Mouse (Mus musculus): ENCODE measurements around the gene Tgfb1. TPM values are rescaled to one million over a fixed set of nuclear protein-coding genes. Genes with fewer than 3 reads are reported as not detected.

Gene Tgfb1
- total RNA-seq, 2 experiments from 2014 or later, result 34.3 to 261 TPM

- peak; percentile 21 for ATAC-seq (replicated peaks; ENCODE audit: poor library complexity, severe bottlenecking)
Measured at GRCm38 (mm10) chr7:25674297-25674696, 12.5 kb upstream of the Tgfb1 start.

GRCm38 (mm10) chr7:25674719-25675300 lies 12.0 kb upstream of the Tgfb1 start, which contains the start of gene Tmem91:
TSS of gene Tmem91 (minus strand) at chr7:25675166.
- ATAC-seq (replicated peaks; ENCODE audit: poor library complexity, severe bottlenecking), result peak; percentile 22

- ATAC-seq (replicated peaks; ENCODE audit: poor library complexity, severe bottlenecking), result no peak
Measured at GRCm38 (mm10) chr7:25675405-25675804, 11.4 kb upstream of the Tgfb1 start.

DNA sequence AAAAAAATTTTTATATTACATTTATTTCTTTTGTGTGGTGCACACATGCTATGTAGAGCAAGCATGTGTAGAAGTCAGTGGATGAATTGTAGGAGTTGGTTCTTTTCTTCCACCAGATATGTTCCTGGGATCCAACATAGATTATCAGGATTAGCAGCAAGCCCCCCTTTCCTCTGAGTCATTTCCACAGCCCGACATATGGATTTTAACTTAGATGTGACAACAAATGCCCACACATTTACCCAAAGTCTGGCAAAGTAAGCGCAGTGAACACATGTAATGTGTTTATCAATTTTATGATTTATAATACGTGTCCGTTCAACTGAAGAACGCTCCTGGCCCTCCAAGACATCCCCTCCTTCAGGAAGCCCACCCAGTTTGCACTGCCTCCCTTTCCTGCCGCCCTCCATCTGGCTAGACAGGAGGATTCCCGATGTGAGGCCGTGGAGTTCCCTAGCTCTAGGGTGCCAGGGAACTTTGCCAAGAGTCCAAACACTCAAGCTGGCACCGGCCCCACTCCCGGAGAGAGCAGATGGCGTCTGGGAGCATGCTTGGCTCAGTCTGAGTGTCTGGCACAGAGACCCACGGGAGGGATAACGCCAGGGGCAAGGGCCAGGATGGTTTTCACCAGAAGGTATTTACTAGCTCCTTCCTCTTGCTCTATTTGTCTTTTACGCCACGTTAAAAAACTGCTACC lies 10.6 kb upstream of the Tgfb1 start:
- no peak for ATAC-seq (replicated peaks; ENCODE audit: poor library complexity, severe bottlenecking)

DNA sequence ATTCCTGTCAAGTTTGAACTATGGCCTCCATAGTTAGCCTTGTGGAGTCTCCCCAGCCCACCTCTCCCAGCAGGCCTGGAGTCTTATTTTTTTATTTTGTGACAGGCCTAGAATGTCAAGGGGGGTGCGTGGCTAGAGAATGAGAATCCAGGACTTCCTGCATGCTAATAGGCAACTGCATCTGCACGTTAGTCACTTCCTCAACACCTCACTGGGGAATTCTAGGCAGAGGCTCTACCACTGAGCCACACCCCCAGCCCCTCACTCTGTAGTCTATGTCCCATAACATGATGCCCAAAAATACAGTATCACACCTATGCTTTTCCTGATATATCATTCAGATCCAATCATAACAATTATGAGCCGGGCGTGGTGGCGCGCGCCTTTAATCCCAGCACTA lies 9.8 kb upstream of the Tgfb1 start:
- no peak for ATAC-seq (replicated peaks; ENCODE audit: poor library complexity, severe bottlenecking)

- peak; percentile 31 for ATAC-seq (replicated peaks; ENCODE audit: poor library complexity, severe bottlenecking)
Measured at GRCm38 (mm10) chr7:25679971-25680370, 6.8 kb upstream of the Tgfb1 start.

DNA sequence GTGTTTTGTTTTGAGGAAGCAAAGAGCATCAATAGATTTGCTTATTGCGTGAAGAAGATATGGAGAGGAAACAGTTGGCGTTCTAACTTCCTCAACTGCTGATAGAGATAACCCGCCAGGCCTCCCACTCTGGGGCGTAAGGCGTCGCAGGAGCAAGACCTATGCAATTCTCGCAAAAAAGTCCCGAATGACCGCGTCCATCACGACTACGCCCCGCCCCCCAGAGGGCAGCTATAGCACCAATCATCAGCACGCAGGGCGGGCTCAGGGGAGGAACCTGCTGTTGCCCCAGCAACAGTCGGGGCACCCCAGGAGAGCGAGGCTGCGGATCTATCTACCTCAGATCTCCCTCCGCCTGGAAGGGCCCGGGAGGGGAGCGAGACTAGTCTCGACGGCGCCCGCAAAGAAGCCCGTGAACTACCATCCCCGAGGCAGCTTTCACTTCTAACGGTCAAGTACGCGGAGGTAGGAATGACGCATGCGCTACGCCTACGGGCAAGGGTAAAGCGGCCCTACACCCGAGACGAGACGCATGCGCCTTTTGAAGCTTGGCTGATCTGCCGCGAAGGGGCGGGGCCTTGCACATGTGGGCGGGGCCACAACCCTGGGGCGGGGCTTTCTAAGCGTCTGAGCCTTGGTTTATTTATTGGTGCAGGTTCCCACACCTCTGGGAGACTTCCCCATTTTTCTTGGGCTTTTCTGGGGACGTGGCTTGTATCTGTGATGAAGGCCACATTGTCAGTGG lies 6.1 kb upstream of the Tgfb1 start, which contains the start of gene B9d2:
Gene B9d2, plus strand, starts transcription at position 267 of the 745 bp plus-strand sequence.
- ATAC-seq (replicated peaks; ENCODE audit: poor library complexity, severe bottlenecking), result peak; percentile 64

DNA sequence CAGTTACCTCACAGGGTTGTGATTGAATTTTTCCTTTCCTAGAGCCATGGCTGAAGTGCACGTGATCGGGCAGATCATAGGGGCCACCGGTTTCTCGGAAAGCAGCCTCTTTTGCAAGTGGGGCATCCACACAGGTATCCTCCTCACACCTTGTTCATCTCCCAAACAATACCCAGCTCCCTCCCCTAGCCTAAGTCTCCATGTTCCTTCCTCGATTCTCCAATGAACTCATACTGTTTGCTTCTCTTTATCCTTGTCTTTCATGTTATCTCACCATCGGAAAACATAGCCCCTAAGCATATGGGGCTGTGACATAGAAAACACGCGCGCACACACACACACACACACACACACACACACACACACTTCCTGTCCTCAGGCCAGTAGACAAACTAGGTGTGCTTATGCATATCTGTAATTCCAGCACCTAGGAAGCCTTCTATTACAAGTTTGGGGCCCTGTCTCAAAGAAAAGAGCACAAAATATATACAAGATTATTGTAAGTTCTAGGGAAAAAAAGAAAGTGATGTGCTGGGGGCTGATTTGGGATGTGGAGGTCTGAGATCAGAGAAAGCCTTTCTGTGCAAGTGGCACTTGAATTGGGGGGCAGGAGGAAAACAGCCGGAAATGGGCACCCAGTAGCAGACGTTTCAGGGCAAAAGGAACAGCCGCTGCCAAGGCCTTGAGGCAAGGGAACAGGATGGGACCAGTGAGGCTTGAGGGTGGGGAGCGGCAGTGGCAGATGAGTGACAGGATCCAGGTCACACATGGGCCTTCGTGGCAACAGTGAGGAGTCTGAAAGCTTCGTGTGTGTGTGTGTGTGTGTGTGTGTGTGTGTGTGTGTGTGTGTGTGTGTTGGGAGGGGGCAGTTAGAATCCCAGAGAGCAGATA lies 5.2 kb upstream of the Tgfb1 start:
- ATAC-seq (replicated peaks; ENCODE audit: poor library complexity, severe bottlenecking), result no peak

- ATAC-seq (replicated peaks; ENCODE audit: poor library complexity, severe bottlenecking), result peak; percentile 35
Measured at GRCm38 (mm10) chr7:25683474-25684180, 3.2 kb upstream of the Tgfb1 start.

- ATAC-seq (replicated peaks; ENCODE audit: poor library complexity, severe bottlenecking), result no peak
Measured at GRCm38 (mm10) chr7:25684659-25685058, 2.1 kb upstream of the Tgfb1 start.

DNA sequence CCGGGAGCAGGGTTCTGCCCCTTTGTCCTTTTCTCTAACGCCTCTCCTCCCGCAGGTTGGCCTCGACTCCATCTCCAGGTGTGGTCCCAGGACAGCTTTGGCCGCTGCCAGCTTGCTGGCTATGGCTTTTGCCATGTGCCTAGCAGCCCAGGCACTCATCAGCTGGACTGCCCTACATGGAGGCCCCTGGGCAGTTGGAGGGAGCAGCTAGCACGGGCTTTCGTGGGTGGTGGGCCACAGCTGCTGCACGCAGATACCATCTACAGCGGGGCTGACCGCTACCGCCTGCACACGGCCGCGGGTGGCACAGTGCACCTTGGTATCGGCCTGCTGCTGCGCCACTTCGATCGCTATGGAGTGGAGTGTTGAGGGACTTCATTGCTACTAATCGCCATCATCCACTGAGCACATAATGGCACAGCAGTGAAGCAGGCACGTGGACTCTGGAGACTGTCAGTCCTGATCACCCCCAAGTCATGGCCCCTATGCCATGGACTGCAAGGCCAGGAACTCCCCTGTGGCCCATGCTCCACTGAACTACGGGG lies 804 bp upstream of the Tgfb1 start:
- ATAC-seq (replicated peaks; ENCODE audit: poor library complexity, severe bottlenecking), result no peak

GRCm38 (mm10) chr7:25687811-25688401 lies 1.1 kb downstream of the Tgfb1 start:
- peak; percentile 8 for ATAC-seq (replicated peaks; ENCODE audit: poor library complexity, severe bottlenecking)

DNA sequence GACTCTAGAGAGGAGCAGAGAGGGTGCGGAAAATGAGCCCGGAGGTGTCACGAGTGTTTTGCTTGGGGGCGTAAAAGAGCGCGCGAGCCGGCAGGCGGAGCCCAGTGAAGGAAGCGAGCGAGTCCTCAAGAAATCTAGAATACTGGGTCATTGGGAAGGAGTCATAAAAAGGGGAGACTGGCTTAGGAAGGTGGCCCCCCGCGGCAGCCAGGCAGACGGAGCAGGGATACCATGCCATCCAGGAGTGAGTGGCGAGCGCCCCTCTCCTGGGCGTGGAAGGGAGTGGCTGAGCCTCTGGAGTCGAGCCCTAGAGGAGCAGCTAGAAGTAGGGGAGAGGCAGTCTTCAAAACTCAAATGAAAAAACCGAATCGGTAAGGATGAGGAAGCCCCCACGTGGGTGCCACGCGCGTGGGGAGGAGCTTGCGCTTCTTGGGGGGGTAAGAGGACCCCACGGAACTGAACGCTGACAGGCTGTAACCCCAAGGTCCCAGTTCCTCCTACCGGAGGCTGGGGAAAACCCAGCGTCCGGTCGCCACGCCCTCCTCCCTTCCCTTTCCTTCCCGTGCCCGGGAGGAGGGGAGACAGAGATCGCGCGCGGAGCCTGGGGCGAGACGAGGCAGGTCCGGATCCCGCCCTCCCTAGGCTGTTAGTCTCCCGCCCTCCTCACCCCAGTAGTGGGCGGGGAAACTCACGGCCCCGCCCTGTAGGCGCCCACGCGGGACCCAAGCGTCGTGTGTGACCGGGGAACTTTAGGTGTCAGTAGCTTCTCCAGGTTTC lies 2.2 kb downstream of the Tgfb1 start:
- ATAC-seq (replicated peaks; ENCODE audit: poor library complexity, severe bottlenecking), result peak; percentile 70

DNA sequence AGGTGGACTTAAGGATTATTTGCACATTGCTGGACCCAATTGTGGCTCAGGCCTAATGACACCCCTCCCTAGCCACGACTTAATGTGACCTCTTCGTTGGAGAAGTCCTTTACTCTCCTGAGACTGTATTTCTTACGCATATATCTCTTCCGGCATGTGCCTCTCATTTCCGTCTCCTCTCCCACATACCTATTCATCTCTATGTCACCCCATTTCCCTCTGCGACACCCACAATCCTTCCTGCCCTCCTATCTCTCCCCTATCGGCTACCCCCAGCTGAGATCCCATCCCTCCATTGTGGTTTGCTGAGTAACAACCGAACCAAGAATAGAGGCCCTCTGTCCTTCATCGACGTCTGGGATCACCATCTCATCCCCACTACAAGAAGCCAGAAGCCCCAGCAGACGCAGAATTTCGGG lies 2.8 kb downstream of the Tgfb1 start:
- peak; percentile 0; the same call in 1 of the 2 replicates for ATAC-seq (replicated peaks; ENCODE audit: poor library complexity, severe bottlenecking)

- ATAC-seq (replicated peaks; ENCODE audit: poor library complexity, severe bottlenecking), result no peak
Measured at GRCm38 (mm10) chr7:25690051-25690450, 3.2 kb downstream of the Tgfb1 start.

- ATAC-seq (replicated peaks; ENCODE audit: poor library complexity, severe bottlenecking), result no peak
Measured at GRCm38 (mm10) chr7:25694104-25694503, 7.3 kb downstream of the Tgfb1 start.

DNA sequence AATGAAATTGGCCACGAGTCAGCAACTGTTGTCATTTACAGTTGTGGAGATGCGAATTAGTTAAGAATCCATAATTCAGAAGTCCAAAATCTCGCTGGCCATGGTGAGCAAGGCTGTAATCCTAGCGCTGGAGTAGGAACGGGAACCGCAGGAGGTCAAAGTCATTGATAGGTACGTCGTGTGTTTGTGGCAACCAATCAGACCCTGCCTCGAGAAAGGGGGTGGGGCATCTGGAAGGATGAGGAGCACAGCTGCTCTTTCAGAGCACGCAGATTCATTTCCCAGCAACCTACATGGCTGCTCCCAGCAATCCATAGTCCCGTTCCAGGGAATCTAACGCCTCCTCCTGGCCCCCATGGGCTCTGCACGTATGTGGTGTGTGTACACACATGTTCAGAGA lies 13.0 kb downstream of the Tgfb1 start:
- ATAC-seq (replicated peaks; ENCODE audit: poor library complexity, severe bottlenecking), result no peak

DNA sequence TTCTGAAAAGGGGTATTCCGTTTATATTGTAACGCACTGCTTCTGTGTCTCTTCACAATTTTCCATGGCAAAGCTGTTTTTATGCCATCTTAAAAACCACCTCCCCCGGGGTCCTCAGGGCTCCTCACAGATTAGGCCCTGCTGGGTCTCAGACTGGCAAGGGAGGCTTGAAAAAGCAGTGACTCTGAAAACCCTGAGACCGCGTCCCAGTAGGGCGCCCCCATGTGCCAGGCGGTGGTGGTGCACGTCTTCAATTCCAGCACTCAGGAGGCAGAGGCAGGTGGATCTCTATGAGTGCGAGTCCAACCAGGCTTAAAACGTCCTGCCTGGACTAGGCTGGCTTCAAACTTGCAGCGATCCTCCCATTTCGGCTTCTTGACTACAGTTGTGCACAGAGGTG lies 13.9 kb downstream of the Tgfb1 start:
- no peak for ATAC-seq (replicated peaks; ENCODE audit: poor library complexity, severe bottlenecking)
